Mouse (Mus musculus) neural tube, embryonic 14.5 days (tissue): ENCODE results near the gene H13. TPM values are rescaled to one million over a fixed set of nuclear protein-coding genes. Genes with fewer than 3 reads are reported as not detected.
A peak's percentile ranks its signal among the peaks of the same experiment; 100 is the strongest.

Experiments
- ATAC-seq: fragments of 200-750 bp; cut with Nextera tagmentation; 2 replicates; pipeline ENCODE4 v1.8.0; 2017; ENCODE audit warnings: low read depth, mild to moderate bottlenecking, moderate TSS enrichment, moderate library complexity
- H3K27ac ChIP-seq: fragments of 300-500 bp; sonication (generic); 2 replicates; pipeline ENCODE4 v1.5.1; 2014; ENCODE audit warnings: low read depth, mild to moderate bottlenecking, control low read depth, low read length, moderate library complexity, mixed read lengths
- H3K27me3 ChIP-seq: fragments of 300-500 bp; sonication (generic); 2 replicates; pipeline ENCODE4 v1.6.1; 2014; ENCODE audit warnings: low read length; ENCODE audit not compliant: control insufficient read depth, insufficient read depth
- H3K36me3 ChIP-seq: fragments of 300-500 bp; sonication (generic); 2 replicates; pipeline ENCODE4 v1.6.1; 2014; ENCODE audit warnings: low read length, mixed read lengths; ENCODE audit not compliant: control insufficient read depth, insufficient read depth
- H3K4me1 ChIP-seq: fragments of 300-500 bp; sonication (generic); 2 replicates; pipeline ENCODE4 v1.6.1; 2014; ENCODE audit warnings: low read length; ENCODE audit not compliant: control insufficient read depth, insufficient read depth
- H3K4me2 ChIP-seq: fragments of 300-500 bp; sonication (generic); 2 replicates; pipeline ENCODE4 v1.6.1; 2014; ENCODE audit warnings: mild to moderate bottlenecking, low read depth, low read length, control low read depth
- H3K4me3 ChIP-seq: fragments of 300-500 bp; sonication (generic); 2 replicates; pipeline ENCODE4 v1.5.1; 2014; ENCODE audit warnings: low read depth, low read length, control low read depth, mixed read lengths
- H3K9ac ChIP-seq: fragments of 300-500 bp; sonication (generic); replicated peaks from 2 replicates; pipeline ENCODE4 v1.6.1; 2014; ENCODE audit warnings: low read depth, mild to moderate bottlenecking, control low read depth, low read length, mixed read lengths
- H3K9me3 ChIP-seq: fragments of 300-500 bp; sonication (generic); 2 replicates; pipeline ENCODE4 v1.6.1; 2016; ENCODE audit warnings: low read length; ENCODE audit not compliant: control insufficient read depth
- WGBS: fragments of 180-500 bp; shearing (Covaris S2); extraction: QIAGEN DNeasy Blood & Tissue Kit; methylation state at CpG from one replicate; pipeline ENCODE4 v1.1.7; 2014; 5-methylcytosine and 5-hydroxymethylcytosine counted together
- polyA plus RNA-seq: library from polyadenylated mRNA; unstranded; fragments of >200 nt; fragmentation: Nextera tagmentation; extraction: Ambion mirVana; gene quantifications from 2 replicates; pipeline ENCODE4 v1.2.1, GENCODE M21; 2014

H13 gene
- 156 and 160 TPM in 2 replicates for polyA plus RNA-seq

- peaks cover 13% of the 10 kb centered on the region; the same call in 1 of the 2 replicates for H3K36me3 ChIP-seq
- under 1% methylated on average over 33 of the region's 35 CpGs for WGBS
- H3K27ac ChIP-seq, result peak within 1 kb of the TSS; percentile 97
- peak within 1 kb of the TSS; percentile 94 for H3K4me3 ChIP-seq
- no peaks in the 10 kb centered on the region for H3K9me3 ChIP-seq
- ATAC-seq, result peak; percentile 88
- H3K9ac ChIP-seq, result peak within 1 kb of the TSS; percentile 97
- H3K4me1 ChIP-seq, result peaks cover 28% of the 10 kb centered on the region
- H3K4me2 ChIP-seq, result peak within 1 kb of the TSS; percentile 97
- no peaks in the 10 kb centered on the region for H3K27me3 ChIP-seq
Measured at GRCm38 (mm10) chr2:152669256-152669638, at the start of gene H13. Gene H13, plus strand, starts transcription at chr2:152669461.

- Histone ChIP-seq H3K4me1 (no peaks in the 10 kb centered on the region), H3K4me2 (no peak overlapping the region), H3K4me3 (no peak overlapping the region), H3K36me3 (no peaks in the 10 kb centered on the region), H3K9me3 (no peaks in the 10 kb centered on the region), H3K9ac (no peak overlapping the region), H3K27me3 (no peaks in the 10 kb centered on the region), H3K27ac (no peak overlapping the region)
- no peak for ATAC-seq
- WGBS, result 68% methylated on average over 9 of the region's 9 CpGs
Measured at GRCm38 (mm10) chr2:152620367-152621134, 48.7 kb upstream of the H13 start.

GRCm38 (mm10) chr2:152622151-152622550 lies 47.1 kb upstream of the H13 start:
- no peak overlapping the region for H3K4me2 ChIP-seq
- ATAC-seq, result no peak
- 74% methylated on average over 13 of the region's 13 CpGs for WGBS

GRCm38 (mm10) chr2:152622953-152623352 lies 46.3 kb upstream of the H13 start, which contains the start of gene Defb25:
Gene Defb25, minus strand, starts transcription at chr2:152623053.
- no peaks in the 10 kb centered on the region for H3K36me3 ChIP-seq
- no peak within 1 kb of the TSS for H3K4me2 ChIP-seq
- no peak within 1 kb of the TSS for H3K9ac ChIP-seq
- no peak within 1 kb of the TSS for H3K4me3 ChIP-seq
- peaks cover 7% of the 10 kb centered on the region; the same call in 1 of the 2 replicates for H3K4me1 ChIP-seq
- WGBS, result 84% methylated on average over 7 of the region's 7 CpGs
- H3K27ac ChIP-seq, result no peak within 1 kb of the TSS
- H3K27me3 ChIP-seq, result peaks cover 11% of the 10 kb centered on the region; the same call in 1 of the 2 replicates
- ATAC-seq, result no peak
- no peaks in the 10 kb centered on the region for H3K9me3 ChIP-seq

More at GRCm38 (mm10) chr2:152622151-152622550, 47.1 kb upstream of the H13 start:
- Histone ChIP-seq H3K36me3 (no peaks in the 10 kb centered on the region), H3K9me3 (no peaks in the 10 kb centered on the region), H3K27me3 (peaks cover 9% of the 10 kb centered on the region; the same call in 1 of the 2 replicates), H3K4me3 (no peak overlapping the region), H3K27ac (no peak overlapping the region), H3K9ac (no peak overlapping the region), H3K4me1 (peaks cover 6% of the 10 kb centered on the region; the same call in 1 of the 2 replicates)

GRCm38 (mm10) chr2:152624566-152624965 lies 44.7 kb upstream of the H13 start:
- WGBS, result 92% methylated on average over 2 of the region's 2 CpGs
- Histone ChIP-seq H3K4me3 (no peak overlapping the region), H3K4me2 (no peak overlapping the region), H3K27me3 (peaks cover 15% of the 10 kb centered on the region; the same call in 1 of the 2 replicates), H3K4me1 (peaks cover 7% of the 10 kb centered on the region; the same call in 1 of the 2 replicates), H3K9ac (no peak overlapping the region), H3K9me3 (no peaks in the 10 kb centered on the region), H3K36me3 (no peaks in the 10 kb centered on the region), H3K27ac (no peak overlapping the region)
- ATAC-seq, result no peak

GRCm38 (mm10) chr2:152625256-152625655 lies 44.0 kb upstream of the H13 start:
- peaks cover 7% of the 10 kb centered on the region; the same call in 1 of the 2 replicates for H3K4me1 ChIP-seq
- no peak overlapping the region for H3K4me2 ChIP-seq
- 4% methylated on average over 1 of the region's 1 CpGs for WGBS
- H3K27me3 ChIP-seq, result peaks cover 15% of the 10 kb centered on the region; the same call in 1 of the 2 replicates
- no peaks in the 10 kb centered on the region for H3K9me3 ChIP-seq
- no peak overlapping the region for H3K4me3 ChIP-seq
- no peaks in the 10 kb centered on the region for H3K36me3 ChIP-seq
- ATAC-seq, result no peak
- H3K9ac ChIP-seq, result no peak overlapping the region
- H3K27ac ChIP-seq, result no peak overlapping the region

DNA sequence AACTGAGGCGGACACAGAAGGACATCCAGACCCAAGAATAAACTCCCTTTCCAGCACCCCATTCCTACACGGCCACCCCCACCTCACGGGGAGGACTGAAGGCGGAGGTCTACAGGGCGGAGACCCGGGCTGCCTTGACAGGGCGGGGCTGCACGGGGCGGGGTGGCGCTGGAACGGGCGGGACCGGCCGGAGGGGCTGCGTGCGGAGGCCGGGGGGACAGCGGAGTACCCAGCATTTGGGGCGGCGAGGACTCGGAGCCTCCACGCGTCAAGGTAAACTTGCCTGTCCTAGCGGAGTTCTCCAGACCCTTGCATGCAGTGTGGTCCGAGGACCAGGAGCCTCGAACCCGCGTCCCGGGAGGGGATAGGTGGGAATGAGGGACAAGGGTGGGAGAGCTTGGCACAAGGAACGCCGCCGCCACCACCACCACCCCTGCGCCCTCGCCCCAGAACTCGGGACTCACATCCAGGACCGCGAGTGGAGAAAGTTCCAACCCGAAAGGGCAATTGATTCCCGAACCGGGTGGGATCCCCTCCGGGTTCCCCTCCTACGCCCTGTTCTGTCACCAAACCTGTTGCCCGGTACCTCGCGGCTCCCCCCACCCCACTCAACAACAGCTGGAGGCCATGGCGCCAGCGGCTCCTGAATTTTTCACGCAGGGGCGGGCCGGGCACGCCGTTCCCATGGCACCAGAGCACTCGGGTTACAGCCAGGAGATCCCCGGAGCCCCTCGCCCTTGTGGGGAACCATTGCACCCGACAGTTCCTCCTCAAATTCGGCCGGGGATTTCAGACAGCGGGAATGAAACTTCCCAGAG lies 42.3 kb upstream of the H13 start, which contains the start of gene Rem1:
TSS of gene Rem1 (plus strand) at position 178 of the 818 bp plus-strand sequence.
- no peak within 1 kb of the TSS for H3K9ac ChIP-seq
- no peaks in the 10 kb centered on the region for H3K36me3 ChIP-seq
- H3K9me3 ChIP-seq, result no peaks in the 10 kb centered on the region
- H3K4me2 ChIP-seq, result peak within 1 kb of the TSS; percentile 49
- WGBS, result 3% methylated on average over 59 of the region's 59 CpGs
- peak within 1 kb of the TSS; percentile 21; the same call in 1 of the 2 replicates for H3K4me3 ChIP-seq
- peaks cover 7% of the 10 kb centered on the region; the same call in 1 of the 2 replicates for H3K4me1 ChIP-seq
- H3K27ac ChIP-seq, result no peak within 1 kb of the TSS
- H3K27me3 ChIP-seq, result peaks cover 15% of the 10 kb centered on the region; the same call in 1 of the 2 replicates
- no peak for ATAC-seq

DNA sequence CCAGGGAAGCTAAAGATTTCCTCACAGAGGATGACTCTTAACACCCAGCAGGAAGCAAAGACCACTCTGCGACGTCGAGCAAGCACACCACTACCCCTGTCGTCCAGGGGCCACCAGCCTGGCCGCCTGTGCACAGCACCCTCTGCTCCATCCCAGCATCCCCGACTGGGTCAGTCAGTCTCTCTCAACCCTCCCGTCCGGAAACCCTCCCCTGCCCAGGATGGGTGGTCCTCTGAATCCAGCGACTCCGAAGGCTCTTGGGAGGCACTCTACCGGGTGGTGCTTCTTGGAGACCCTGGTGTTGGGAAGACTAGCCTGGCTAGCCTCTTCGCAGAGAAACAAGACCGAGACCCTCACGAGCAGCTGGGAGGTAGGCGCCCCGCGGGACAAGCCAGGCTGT lies 41.2 kb upstream of the H13 start:
- no peak overlapping the region for H3K4me2 ChIP-seq
- H3K4me3 ChIP-seq, result no peak overlapping the region
- no peak for ATAC-seq
- H3K9ac ChIP-seq, result no peak overlapping the region
- WGBS, result 43% methylated on average over 17 of the region's 17 CpGs
- H3K36me3 ChIP-seq, result no peaks in the 10 kb centered on the region
- no peaks in the 10 kb centered on the region for H3K9me3 ChIP-seq
- peaks cover 15% of the 10 kb centered on the region; the same call in 1 of the 2 replicates for H3K27me3 ChIP-seq
- no peak overlapping the region for H3K27ac ChIP-seq
- H3K4me1 ChIP-seq, result peaks cover 7% of the 10 kb centered on the region; the same call in 1 of the 2 replicates
